Mouse (Mus musculus) adrenal gland, adult 18-20 months (tissue): ENCODE results near the gene Cngb1. TPM values are rescaled to one million over a fixed set of nuclear protein-coding genes. Genes with fewer than 3 reads are reported as not detected.

Source experiments
- DNase-seq, 2 experiments: peaks; one replicate each; pipeline ENCODE4 v3.0.0; 2021 to 2022; ENCODE audit warnings: low spot score in 2 of 2
- total RNA-seq, 2 experiments: library from RNA; stranded (reverse); gene quantifications; 1 replicate in 1 of 2; 2 replicates in 1 of 2; pipeline ENCODE4 v1.2.3; 2021

Gene Cngb1
- total RNA-seq, 2 experiments from 2014 or later, result 0.20 to 0.22 TPM

DNA sequence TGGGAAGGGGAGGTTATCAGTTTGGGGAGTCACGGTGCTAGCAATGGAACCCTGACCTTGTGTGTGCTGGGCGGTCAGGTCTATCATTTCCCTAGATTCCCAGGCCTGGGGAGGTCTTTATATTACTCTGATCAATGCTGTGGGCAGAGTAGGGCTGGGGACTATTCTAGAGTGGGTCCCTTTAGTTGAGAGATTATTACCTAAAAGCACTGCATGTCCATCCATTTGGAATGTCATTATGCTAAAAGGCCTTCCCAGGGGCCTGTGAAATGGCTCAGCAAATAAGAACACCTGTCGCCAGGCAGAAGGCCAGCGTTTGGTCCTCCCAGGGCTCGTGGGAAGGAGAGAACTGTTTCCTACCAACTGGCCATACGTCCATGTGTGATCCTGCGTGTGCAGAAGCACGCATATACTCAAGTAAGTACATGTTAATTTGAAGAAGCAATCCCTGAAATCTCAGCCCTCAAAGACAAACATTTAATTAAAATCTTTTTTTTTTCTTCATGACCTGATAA lies 104.3 kb downstream of the Cngb1 start:
- peak in 1 of 2 experiments; percentile 27 for DNase-seq

DNA sequence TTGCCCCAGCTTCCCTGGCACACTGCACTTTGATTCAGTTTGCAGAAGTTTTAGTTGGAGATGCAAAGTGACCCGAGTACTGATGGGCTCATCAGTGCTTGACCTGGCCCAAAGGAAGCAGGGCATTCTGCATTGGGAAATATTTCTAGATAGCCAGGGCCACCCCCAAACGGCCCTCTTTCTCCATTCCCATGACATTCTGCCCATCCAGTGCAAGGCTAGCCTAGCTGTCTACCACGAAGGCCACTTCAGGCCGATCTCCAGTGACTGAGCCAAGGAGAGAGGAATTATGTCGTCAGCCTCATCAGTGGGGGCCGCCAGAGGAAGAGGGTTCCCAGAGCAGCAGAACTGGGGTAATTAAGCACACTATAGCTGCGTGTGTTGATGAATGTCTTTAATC lies 104.9 kb downstream of the Cngb1 start:
- peak in 1 of 2 experiments; percentile 56 for DNase-seq

DNA sequence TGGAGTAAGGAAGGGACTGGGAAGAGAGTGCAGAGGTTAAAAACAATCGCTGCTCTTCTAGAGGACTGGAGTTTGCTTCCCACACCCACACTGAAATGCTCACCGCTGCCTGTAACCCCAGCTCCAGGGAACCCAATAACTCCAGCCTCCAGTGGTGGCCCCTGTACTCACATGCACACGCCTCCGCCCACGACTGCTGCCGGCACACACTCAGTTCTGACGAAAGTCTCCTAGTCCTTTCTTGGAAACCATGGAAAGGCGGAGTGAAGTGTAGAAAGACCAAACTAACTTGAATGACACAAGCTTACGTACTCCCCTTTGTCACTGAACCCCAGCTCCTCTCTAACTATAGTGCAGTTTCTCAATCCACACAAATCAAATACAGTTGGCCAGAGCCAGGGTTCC lies 106.4 kb downstream of the Cngb1 start:
- DNase-seq, result peak; percentile 37 to 45

DNA sequence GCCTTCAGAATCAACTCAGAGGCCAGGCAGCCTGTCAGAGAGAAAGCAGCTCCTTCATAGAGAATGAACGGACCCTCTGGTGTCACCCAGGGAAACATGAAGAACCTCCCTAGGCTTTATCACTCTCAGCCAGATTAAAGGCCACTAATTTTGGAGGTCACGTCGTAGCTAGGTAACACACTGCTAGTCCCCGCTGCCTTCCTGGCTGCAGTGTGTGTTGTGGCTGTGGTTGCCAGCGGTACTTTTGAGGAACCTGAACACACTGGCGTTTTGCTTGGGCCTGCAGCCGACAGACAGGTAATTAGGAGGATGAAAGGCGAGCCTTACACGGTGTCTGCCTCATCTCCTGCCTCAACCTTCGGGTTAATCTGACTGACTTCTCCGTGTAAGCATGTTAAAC lies 110.7 kb downstream of the Cngb1 start:
- peak in 1 of 2 experiments; percentile 22 for DNase-seq

GRCm38 (mm10) chr8:95191497-95192175 lies 114.7 kb downstream of the Cngb1 start:
- no peak for DNase-seq

Other genes with a start within 250 kb of the Cngb1 start
- 10 to 100 TPM; 11.3 to 15.3 TPM for gene Katnb1, start 225.4 kb downstream of the Cngb1 start, total RNA-seq
- 100 to 1,000 TPM; 133 to 161 TPM for gene Kifc3, start 103.8 kb downstream of the Cngb1 start, total RNA-seq
- gene Tepp, start 4.0 kb upstream of the Cngb1 start, total RNA-seq, result 1 to 10 TPM in 1 of 2 experiments, under 1 TPM in 1; 0.64 to 1.3 TPM
- gene Zfp319, start 25.4 kb upstream of the Cngb1 start, total RNA-seq, result 10 to 100 TPM in 1 of 2 experiments, 1 to 10 TPM in 1; 9.4 to 11.0 TPM
- 10 to 100 TPM; 11.6 to 11.9 TPM for gene Usb1, start 25.7 kb upstream of the Cngb1 start, total RNA-seq
- 1 to 10 TPM; 5.6 to 8.9 TPM for gene Mmp15, start 45.7 kb upstream of the Cngb1 start, total RNA-seq
- gene Cfap20, start 128.3 kb upstream of the Cngb1 start, total RNA-seq, result 10 to 100 TPM; 25.8 to 33.6 TPM
- gene Csnk2a2, start 183.5 kb upstream of the Cngb1 start, total RNA-seq, result 10 to 100 TPM; 70.3 to 88.4 TPM
- under 1 TPM; 0.54 to 0.63 TPM for gene Ccdc113, start 227.5 kb upstream of the Cngb1 start, total RNA-seq